Mouse (Mus musculus) heart, embryonic 11.5 days (tissue): Measurements from ENCODE around the gene Snx29. TPM values are rescaled to one million over a fixed set of nuclear protein-coding genes. Genes with fewer than 3 reads are reported as not detected.

Experiments
- ATAC-seq: fragments of 200-750 bp; cut with Nextera tagmentation; replicated peaks from 2 replicates; pipeline ENCODE4 v1.8.0; 2017; ENCODE audit warnings: moderate library complexity; ENCODE audit not compliant: insufficient number of reproducible peaks, low FRiP score, low TSS enrichment
- H3K27ac ChIP-seq: fragments of 300-500 bp; sonication (generic); 2 replicates; pipeline ENCODE4 v1.5.1; 2014; ENCODE audit warnings: mild to moderate bottlenecking, low read depth, low read length
- H3K27me3 ChIP-seq: fragments of 300-500 bp; sonication (generic); 2 replicates; pipeline ENCODE4 v1.6.1; 2014; ENCODE audit warnings: mild to moderate bottlenecking, low read length, mixed read lengths; ENCODE audit not compliant: control insufficient read depth, insufficient read depth
- H3K36me3 ChIP-seq: fragments of 300-500 bp; sonication (generic); 2 replicates; pipeline ENCODE4 v1.6.1; 2014; ENCODE audit warnings: mild to moderate bottlenecking, low read length, moderate library complexity, mixed read lengths; ENCODE audit not compliant: control insufficient read depth, insufficient read depth
- H3K4me1 ChIP-seq: fragments of 300-500 bp; sonication (generic); 2 replicates; pipeline ENCODE4 v1.6.1; 2014; ENCODE audit warnings: low read length; ENCODE audit not compliant: control insufficient read depth, insufficient read depth
- H3K4me2 ChIP-seq: fragments of 300-500 bp; sonication (generic); 2 replicates; pipeline ENCODE4 v1.6.1; 2014; ENCODE audit warnings: mild to moderate bottlenecking, moderate library complexity
- H3K4me3 ChIP-seq: fragments of 300-500 bp; sonication (generic); 2 replicates; pipeline ENCODE4 v1.5.1; 2014; ENCODE audit warnings: low read depth, low read length
- H3K9ac ChIP-seq: fragments of 300-500 bp; sonication (generic); 2 replicates; pipeline ENCODE4 v1.6.1; 2014; ENCODE audit warnings: mild to moderate bottlenecking, low read depth, low read length, moderate library complexity
- H3K9me3 ChIP-seq: fragments of 300-500 bp; sonication (generic); replicated peaks from 2 replicates; pipeline ENCODE4 v1.6.1; 2016; ENCODE audit warnings: low read length; ENCODE audit not compliant: control insufficient read depth
- WGBS: fragments of 180-500 bp; shearing (Covaris S2); extraction: QIAGEN DNeasy Blood & Tissue Kit; methylation state at CpG from one replicate; pipeline ENCODE4 v1.1.7; 2014; ENCODE audit not compliant: insufficient replicate concordance; 5-methylcytosine and 5-hydroxymethylcytosine counted together
- polyA plus RNA-seq: library from polyadenylated mRNA; unstranded; fragments of >200 nt; fragmentation: Nextera tagmentation; extraction: Ambion mirVana; gene quantifications from 2 replicates; pipeline ENCODE4 v1.2.1, GENCODE M21; 2014

Snx29 gene
- polyA plus RNA-seq, 1 experiment from 2014 or later, result 8.2 TPM

GRCm38 (mm10) chr16:11746036-11746435, 423.3 kb downstream of the Snx29 start:
- ATAC-seq, result no peak
- WGBS, result 76% methylated on average over 2 of the region's 2 CpGs

GRCm38 (mm10) chr16:11747867-11748266, 425.2 kb downstream of the Snx29 start:
- ATAC-seq, result no peak
- H3K9me3 ChIP-seq, result no peaks in the 10 kb centered on the region
- H3K27ac ChIP-seq, result no peak overlapping the region
- H3K4me2 ChIP-seq, result no peak overlapping the region
- H3K4me3 ChIP-seq, result no peak overlapping the region
- H3K9ac ChIP-seq, result no peak overlapping the region
- H3K27me3 ChIP-seq, result no peaks in the 10 kb centered on the region
- 89% methylated on average over 5 of the region's 5 CpGs for WGBS
- no peaks in the 10 kb centered on the region for H3K36me3 ChIP-seq
- H3K4me1 ChIP-seq, result no peaks in the 10 kb centered on the region

More at GRCm38 (mm10) chr16:11746036-11746435, 423.3 kb downstream of the Snx29 start:
- no peak overlapping the region for H3K4me3 ChIP-seq
- no peaks in the 10 kb centered on the region for H3K4me1 ChIP-seq
- H3K9ac ChIP-seq, result no peak overlapping the region
- H3K27ac ChIP-seq, result no peak overlapping the region
- no peaks in the 10 kb centered on the region for H3K9me3 ChIP-seq
- no peaks in the 10 kb centered on the region for H3K36me3 ChIP-seq
- H3K27me3 ChIP-seq, result no peaks in the 10 kb centered on the region
- H3K4me2 ChIP-seq, result no peak overlapping the region

- 77% methylated on average over 3 of the region's 3 CpGs for WGBS
- Histone ChIP-seq H3K4me2 (no peak overlapping the region), H3K4me1 (no peaks in the 10 kb centered on the region), H3K36me3 (no peaks in the 10 kb centered on the region), H3K9ac (no peak overlapping the region), H3K27ac (no peak overlapping the region), H3K4me3 (no peak overlapping the region), H3K27me3 (no peaks in the 10 kb centered on the region), H3K9me3 (no peaks in the 10 kb centered on the region)
- no peak for ATAC-seq
These were observed 426.4 kb downstream of the Snx29 start for GRCm38 (mm10) chr16:11749111-11749510.

GRCm38 (mm10) chr16:11750605-11751004, 427.9 kb downstream of the Snx29 start:
- H3K27me3 ChIP-seq, result no peaks in the 10 kb centered on the region
- no peaks in the 10 kb centered on the region for H3K9me3 ChIP-seq
- H3K4me1 ChIP-seq, result no peaks in the 10 kb centered on the region
- no peak overlapping the region for H3K27ac ChIP-seq
- ATAC-seq, result no peak
- no peak overlapping the region for H3K4me3 ChIP-seq
- no peak overlapping the region for H3K9ac ChIP-seq
- H3K4me2 ChIP-seq, result no peak overlapping the region
- no peaks in the 10 kb centered on the region for H3K36me3 ChIP-seq

GRCm38 (mm10) chr16:11752557-11752956, 429.8 kb downstream of the Snx29 start:
- no peaks in the 10 kb centered on the region for H3K9me3 ChIP-seq
- H3K36me3 ChIP-seq, result no peaks in the 10 kb centered on the region
- H3K4me2 ChIP-seq, result no peak overlapping the region
- no peaks in the 10 kb centered on the region for H3K4me1 ChIP-seq
- 80% methylated on average over 5 of the region's 5 CpGs for WGBS
- no peak overlapping the region for H3K27ac ChIP-seq
- no peak overlapping the region for H3K4me3 ChIP-seq
- H3K27me3 ChIP-seq, result no peaks in the 10 kb centered on the region
- no peak for ATAC-seq
- no peak overlapping the region for H3K9ac ChIP-seq

GRCm38 (mm10) chr16:11753466-11753865, 430.8 kb downstream of the Snx29 start:
- Histone ChIP-seq H3K4me3 (no peak overlapping the region), H3K9ac (no peak overlapping the region), H3K4me1 (no peaks in the 10 kb centered on the region), H3K4me2 (no peak overlapping the region), H3K27ac (no peak overlapping the region), H3K27me3 (no peaks in the 10 kb centered on the region), H3K9me3 (no peaks in the 10 kb centered on the region), H3K36me3 (no peaks in the 10 kb centered on the region)
- no peak for ATAC-seq
- WGBS, result 82% methylated on average over 2 of the region's 2 CpGs

- H3K4me3 ChIP-seq, result no peak overlapping the region
- no peak overlapping the region for H3K9ac ChIP-seq
- no peaks in the 10 kb centered on the region for H3K36me3 ChIP-seq
- no peak for ATAC-seq
- H3K4me2 ChIP-seq, result no peak overlapping the region
- H3K27me3 ChIP-seq, result no peaks in the 10 kb centered on the region
- H3K27ac ChIP-seq, result no peak overlapping the region
- no peaks in the 10 kb centered on the region for H3K9me3 ChIP-seq
- WGBS, result 87% methylated on average over 2 of the region's 2 CpGs
- no peaks in the 10 kb centered on the region for H3K4me1 ChIP-seq
These were observed 431.4 kb downstream of the Snx29 start for GRCm38 (mm10) chr16:11754136-11754535.

GRCm38 (mm10) chr16:11755281-11756066, 432.8 kb downstream of the Snx29 start:
- Histone ChIP-seq H3K27ac (no peak overlapping the region), H3K4me2 (no peak overlapping the region), H3K9ac (no peak overlapping the region), H3K27me3 (no peaks in the 10 kb centered on the region), H3K9me3 (no peaks in the 10 kb centered on the region), H3K4me3 (no peak overlapping the region), H3K36me3 (no peaks in the 10 kb centered on the region), H3K4me1 (no peaks in the 10 kb centered on the region)
- no peak for ATAC-seq
- WGBS, result 78% methylated on average over 9 of the region's 9 CpGs

GRCm38 (mm10) chr16:11756598-11757245, 434.0 kb downstream of the Snx29 start:
- no peak overlapping the region for H3K4me2 ChIP-seq

More at GRCm38 (mm10) chr16:11756598-11757245, 434.0 kb downstream of the Snx29 start:
- no peaks in the 10 kb centered on the region for H3K4me1 ChIP-seq
- H3K9me3 ChIP-seq, result no peaks in the 10 kb centered on the region
- no peak for ATAC-seq
- no peak overlapping the region for H3K4me3 ChIP-seq
- H3K27me3 ChIP-seq, result no peaks in the 10 kb centered on the region
- no peaks in the 10 kb centered on the region for H3K36me3 ChIP-seq
- 80% methylated on average over 1 of the region's 1 CpGs for WGBS
- no peak overlapping the region for H3K27ac ChIP-seq
- no peak overlapping the region for H3K9ac ChIP-seq
